Mouse (Mus musculus): ENCODE data around the gene Faf1.

- TF ChIP-seq ZKSCAN1 (IDR thresholded peaks at IDR 0.05; ENCODE audit: borderline replicate concordance, low read depth, low read length), result no peak
- TF ChIP-seq PAX5 (IDR thresholded peaks at IDR 0.05; ENCODE audit: low read length), result no peak
- TF ChIP-seq SIN3A (IDR thresholded peaks at IDR 0.05; ENCODE audit: low read length), result no peak
- no peak for TF ChIP-seq POLR2A (IDR thresholded peaks at IDR 0.05; ENCODE audit: low read depth, low read length)
- no peak for TF ChIP-seq CHD2 (IDR thresholded peaks at IDR 0.05; ENCODE audit: low read length)
- TF ChIP-seq TCF12 (IDR thresholded peaks at IDR 0.05; ENCODE audit: low read depth, low read length), result no peak
- no peak for TF ChIP-seq EP300 (IDR thresholded peaks at IDR 0.05; ENCODE audit: low read length)
- no peak for TF ChIP-seq CTCF (conservative IDR thresholded peaks at IDR 0.05 in 1 of 2, IDR thresholded peaks at IDR 0.05 in 1 of 2; ENCODE audit: low read depth in 2 of 2, low read length in 2 of 2)
- no peak for TF ChIP-seq E2F4 (IDR thresholded peaks at IDR 0.05; ENCODE audit: insufficient replicate concordance, low read depth, low read length)
- TF ChIP-seq RCOR1 (conservative IDR thresholded peaks at IDR 0.05; ENCODE audit: low read depth, low read length), result no peak
- TF ChIP-seq GABPA (IDR thresholded peaks at IDR 0.05; ENCODE audit: insufficient replicate concordance, low read depth, low read length), result no peak
- no peak for TF ChIP-seq JUND (conservative IDR thresholded peaks at IDR 0.05; ENCODE audit: low read depth, low read length)
Observed at GRCm38 (mm10) chr4:109988411-109988810, 312.0 kb downstream of the Faf1 start.
